Mouse (Mus musculus) brain, adult 2 months (tissue): ENCODE data around the gene Taar7a.

Experiments used
- DNase-seq: peaks from one replicate; pipeline ENCODE4 v3.0.0; 2011; ENCODE audit warnings: low read depth, low spot score

Gene Taar7a

DNA sequence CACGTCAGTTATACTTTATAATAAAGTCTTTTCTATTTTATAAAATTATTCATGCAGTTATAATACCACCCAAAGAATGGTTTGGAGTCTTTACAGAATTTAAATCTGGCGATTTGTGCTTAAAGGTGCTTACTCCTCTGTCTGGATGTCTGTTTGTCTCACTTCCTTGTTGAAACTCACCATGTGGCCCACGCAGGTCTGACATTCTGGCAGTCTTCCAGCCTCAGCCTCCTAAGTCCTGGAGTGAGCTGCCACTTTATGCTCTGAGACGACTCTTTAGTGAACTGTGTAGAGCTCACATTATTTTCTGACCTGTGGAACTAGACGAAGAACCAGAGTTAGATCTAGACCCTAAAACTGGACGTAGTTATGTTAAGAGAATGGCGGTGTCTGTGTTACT lies 45.3 kb downstream of the Taar7a start:
- DNase-seq: peak; percentile 27

DNA sequence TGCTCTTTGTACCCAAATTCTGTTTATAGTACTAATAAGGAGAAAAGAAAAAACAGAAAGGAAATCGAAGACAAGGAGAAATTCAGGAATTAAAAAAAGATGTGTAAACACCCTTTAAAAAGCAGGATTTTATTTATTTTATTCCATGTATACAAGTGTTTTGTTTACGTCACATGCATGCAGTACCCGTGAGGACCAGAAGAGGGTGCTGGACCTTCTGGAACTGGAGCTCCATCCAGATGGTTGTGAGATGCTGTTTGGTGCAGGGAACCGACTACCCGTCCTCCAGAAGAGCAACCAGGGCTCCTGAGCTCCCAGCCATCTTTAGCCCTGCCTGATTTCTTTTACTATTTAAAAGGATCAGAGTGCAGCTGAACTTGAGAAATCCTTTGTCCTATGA lies 50.8 kb downstream of the Taar7a start:
- no peak for DNase-seq
